Mouse (Mus musculus): ENCODE measurements around the gene Prss8. TPM values are rescaled to one million over a fixed set of nuclear protein-coding genes. Genes with fewer than 3 reads are reported as not detected.
A peak's percentile ranks its signal among the peaks of the same experiment; 100 is the strongest.
"Not testable (repeated sequence)": the region's sequence is repeated elsewhere in the genome, so short reads cannot be mapped to it uniquely, and the experiment has no call there.

Gene Prss8
- not detected for total RNA-seq (2021)
- long read RNA-seq, experiment 1: 0 reads
- long read RNA-seq, experiment 2: 0 reads

DNA sequence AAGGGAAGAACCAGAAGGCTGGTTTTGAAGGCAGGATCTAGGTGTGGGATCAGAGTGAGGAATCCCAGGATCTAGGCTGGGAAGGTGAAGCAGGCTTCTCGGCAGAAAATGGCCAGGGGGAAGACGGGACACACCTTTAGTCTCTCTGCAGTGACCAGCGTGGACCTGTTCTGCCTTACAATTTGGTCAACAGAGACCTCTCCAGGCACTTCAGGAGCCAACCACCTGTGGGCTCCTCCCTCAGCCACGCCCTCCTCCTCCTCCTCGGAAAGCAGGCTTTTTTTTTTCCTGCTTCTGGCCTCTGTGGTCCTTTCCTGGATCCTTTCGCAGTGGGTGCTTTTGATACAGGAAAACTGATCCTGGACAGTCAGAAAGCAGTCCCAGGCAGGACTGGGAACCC, at the start of gene Prss8:
Prss8 (minus strand) TSS at position 182 of the 400 bp plus-strand sequence.
- Histone ChIP-seq H3K4me3 (no peak within 1 kb of the TSS), H3K27ac (no peak within 1 kb of the TSS)
- intact Hi-C loops (cut with DNase I): loop anchor here (10.0 kb wide), 1 partner anchor 275 kb away; the partner anchor contains the start of gene Cox6a2
- no peak for TF ChIP-seq CTCF (IDR thresholded peaks at IDR 0.05)
- no peak for DNase-seq

DNA sequence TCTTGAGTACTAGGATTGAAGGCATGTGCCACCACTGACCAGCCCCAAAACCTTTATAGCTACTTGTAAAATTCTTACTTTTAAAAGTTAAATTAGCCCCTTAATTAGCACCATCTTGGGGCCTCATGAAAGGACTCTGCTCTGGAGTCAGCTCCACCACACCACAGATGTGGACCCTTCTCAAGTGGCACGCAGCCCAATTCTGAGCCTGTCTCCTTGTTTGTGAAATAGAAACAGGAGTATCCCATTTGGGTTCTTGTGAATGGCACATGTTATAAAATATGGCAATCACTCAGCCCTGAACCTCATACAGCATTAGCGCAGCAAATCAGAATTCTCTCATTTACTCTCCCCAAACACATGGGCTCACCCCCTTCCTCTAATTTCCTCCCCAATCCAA, 49.0 kb upstream of the Prss8 start:
- TF ChIP-seq CTCF (IDR thresholded peaks at IDR 0.05): no peak
- no peak overlapping the region for H3K27ac ChIP-seq
- intact Hi-C loops (cut with DNase I): no loop called here
- DNase-seq: no peak
- H3K4me3 ChIP-seq: no peak overlapping the region

DNA sequence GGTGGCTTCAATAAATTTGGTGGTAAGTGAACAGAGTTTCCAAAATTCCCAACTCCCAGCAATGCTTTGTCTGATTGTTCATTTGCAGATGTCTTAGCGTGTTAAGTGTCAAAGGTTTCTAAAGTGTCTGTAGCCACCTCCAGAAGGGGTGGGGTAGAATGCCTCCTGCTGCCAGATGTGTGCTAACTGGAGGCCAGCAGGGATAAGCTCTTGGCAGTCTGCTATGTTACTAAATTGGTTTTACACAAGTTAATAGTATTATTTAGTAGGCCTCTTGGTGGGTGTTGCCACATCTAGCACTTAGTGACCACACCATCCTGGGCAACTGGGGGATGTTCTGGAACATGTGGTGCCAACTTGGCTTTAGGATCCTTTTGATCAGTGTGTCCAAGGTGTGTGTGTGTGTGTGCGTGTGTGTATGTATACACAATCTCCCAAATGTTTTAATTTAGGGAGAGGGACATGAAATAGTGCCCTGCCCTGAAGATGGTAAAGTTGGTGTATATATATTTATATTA, 44.6 kb upstream of the Prss8 start:
- 0 out of 2 replicates have a peak overlapping the region, but pooled peaks have one; percentile 7 for H3K4me3 ChIP-seq
- TF ChIP-seq CTCF (IDR thresholded peaks at IDR 0.05): no peak
- peak; percentile 38 for DNase-seq
- intact Hi-C loops (cut with DNase I): no loop called here
- H3K27ac ChIP-seq: 0 out of 2 replicates have a peak overlapping the region, but pooled peaks have one; percentile 9

DNA sequence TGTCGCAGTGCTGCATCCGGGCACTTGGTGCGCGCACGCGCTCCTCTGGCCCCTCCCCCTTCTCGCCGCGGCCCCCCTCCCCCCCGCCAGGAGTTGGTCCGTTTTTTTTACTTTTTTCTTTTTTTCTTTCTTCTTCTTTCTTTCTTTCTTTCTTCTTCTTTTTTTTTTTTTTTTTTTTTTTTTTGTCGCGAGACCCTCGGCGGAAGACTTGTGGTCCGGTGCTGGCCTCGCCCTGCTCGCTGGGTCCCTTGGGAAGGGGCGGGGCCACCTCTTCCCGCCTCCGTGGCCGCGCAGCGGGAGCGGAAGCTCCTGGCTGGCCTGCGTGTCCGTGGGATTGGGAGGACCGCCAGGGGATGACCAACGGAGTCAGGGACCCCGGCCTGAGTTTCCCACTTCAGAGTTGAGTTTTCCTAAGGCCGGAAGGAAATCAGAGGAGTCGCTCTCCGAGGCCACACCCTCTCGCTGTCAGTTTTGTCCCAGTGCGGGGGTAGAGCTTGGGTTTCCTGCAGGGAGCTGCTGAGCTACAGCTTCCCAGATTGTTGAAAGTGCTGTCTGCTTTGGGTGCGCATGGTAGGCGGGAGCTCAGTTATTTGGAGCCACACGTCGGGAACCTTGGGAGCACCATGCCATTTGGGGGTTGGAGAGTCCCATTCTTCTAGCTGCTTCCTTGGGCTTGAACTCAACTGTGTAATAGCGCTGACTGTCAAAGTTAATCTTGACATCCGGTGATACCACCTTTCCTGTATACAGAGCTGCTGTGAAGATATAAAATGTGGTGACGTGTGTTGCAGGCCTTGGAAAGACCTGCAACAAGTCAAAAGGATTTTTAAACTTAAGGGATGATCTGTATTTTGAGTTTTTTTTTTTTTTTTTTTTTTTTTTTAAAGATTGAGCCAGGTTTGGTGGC, 38.3 kb upstream of the Prss8 start:
- intact Hi-C loops (cut with DNase I): no loop called here
- DNase-seq: peak; percentile 90
- Histone ChIP-seq H3K4me3 (peak overlapping the region; percentile 100), H3K27ac (peak overlapping the region; percentile 98)
- no peak for TF ChIP-seq CTCF (IDR thresholded peaks at IDR 0.05)

DNA sequence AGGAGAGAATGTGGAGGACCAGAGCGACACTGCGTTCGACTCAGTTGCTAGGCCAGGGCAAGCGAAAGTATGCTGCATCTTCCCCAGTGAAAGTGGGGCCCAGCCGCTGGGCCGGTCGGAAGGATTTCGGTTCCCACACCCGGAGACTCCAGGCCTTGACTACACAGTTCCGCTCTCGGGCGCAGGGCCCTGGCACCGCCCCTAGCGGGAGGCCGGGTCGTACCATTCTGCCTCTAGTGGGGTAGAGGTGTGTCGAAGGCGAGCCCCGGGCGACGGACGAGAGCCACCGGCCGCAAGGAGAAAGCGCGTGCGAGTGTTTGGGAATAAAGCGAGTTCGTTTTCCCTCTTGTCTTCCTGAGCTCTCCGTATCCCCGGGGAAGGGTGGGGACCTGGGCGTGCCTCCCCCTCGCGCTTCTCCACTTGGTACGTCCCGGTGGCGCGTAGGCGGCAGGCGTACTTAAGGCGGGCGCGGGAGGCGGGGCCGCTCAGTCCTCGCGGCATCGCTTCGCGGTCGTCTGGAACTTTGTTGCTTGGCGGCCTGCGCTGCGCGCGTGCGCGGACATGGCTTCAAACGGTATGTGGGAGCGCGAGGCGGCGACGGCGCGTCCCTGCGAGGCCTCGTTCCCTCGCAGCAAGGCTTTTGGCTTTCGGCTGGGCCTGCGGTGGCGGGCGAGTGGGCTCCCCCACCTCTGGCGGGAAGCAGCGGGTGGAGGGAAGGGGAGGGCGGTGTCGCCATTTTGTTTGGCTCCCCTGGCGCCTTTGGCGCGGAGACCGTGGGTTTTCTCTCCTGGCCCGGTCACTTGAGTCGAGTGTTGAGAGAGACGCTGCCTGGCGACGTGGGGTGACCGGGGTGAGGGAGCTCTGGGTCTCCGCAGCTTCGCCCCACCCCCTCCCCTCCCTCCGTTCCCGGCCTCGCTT, 37.4 kb upstream of the Prss8 start, which contains the start of gene Fus:
Fus (plus strand) TSS at position 454 of the 918 bp plus-strand sequence.
- peak; percentile 97 for DNase-seq
- intact Hi-C loops (cut with DNase I): no loop called here
- Histone ChIP-seq H3K27ac (peak within 1 kb of the TSS; percentile 98), H3K4me3 (peak within 1 kb of the TSS; percentile 100)
- no peak for TF ChIP-seq CTCF (IDR thresholded peaks at IDR 0.05)

DNA sequence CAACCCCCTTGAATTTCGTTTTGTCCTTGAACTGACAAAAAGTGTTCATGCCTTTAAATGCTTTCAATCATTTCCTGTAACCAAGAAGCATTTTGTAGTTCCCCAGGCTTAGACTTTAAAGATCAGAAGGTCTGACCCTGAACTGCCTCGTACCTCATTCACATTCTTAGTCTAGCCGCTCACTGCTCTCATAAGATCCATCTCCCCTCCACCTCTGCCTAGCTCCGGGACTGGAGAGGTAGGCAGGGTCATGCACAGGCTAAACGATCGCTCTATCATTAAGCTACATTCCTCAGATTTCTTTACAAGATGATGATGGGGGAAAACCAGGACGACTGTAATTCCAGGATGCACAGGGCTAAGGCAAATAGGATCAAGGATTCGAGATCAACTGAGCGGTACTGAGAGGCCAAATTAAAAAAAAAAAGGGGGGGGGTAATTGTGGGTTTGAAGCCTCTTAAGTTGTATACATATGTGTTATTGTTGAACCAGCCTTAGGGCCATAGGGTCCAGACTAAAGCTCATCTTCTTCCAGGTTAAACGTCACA, 36.5 kb upstream of the Prss8 start:
- H3K4me3 ChIP-seq: peak overlapping the region; percentile 100
- intact Hi-C loops (cut with DNase I): no loop called here
- no peak for DNase-seq
- H3K27ac ChIP-seq: peak overlapping the region; percentile 98
- no peak for TF ChIP-seq CTCF (IDR thresholded peaks at IDR 0.05)

DNA sequence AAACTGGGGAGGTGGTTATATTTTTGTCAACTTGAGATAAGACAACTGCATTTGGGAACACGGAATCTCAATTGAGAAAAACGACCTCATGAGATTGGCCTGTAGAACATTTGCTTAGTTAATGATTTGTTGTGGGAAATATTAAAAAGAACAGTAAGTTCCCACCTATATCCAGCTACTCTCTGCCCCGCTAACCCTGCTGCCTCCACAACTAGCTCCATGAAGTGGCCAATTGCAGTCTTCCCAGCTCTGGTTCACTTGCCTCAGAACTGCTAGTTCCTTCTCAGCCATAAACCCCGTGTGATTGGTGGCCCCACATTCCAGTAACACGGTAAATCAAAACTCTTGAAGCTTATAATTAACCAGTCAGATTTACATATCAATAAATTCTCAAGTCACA, 29.5 kb upstream of the Prss8 start:
- TF ChIP-seq CTCF (IDR thresholded peaks at IDR 0.05): no peak
- intact Hi-C loops (cut with DNase I): no loop called here
- no peak overlapping the region for H3K4me3 ChIP-seq

DNA sequence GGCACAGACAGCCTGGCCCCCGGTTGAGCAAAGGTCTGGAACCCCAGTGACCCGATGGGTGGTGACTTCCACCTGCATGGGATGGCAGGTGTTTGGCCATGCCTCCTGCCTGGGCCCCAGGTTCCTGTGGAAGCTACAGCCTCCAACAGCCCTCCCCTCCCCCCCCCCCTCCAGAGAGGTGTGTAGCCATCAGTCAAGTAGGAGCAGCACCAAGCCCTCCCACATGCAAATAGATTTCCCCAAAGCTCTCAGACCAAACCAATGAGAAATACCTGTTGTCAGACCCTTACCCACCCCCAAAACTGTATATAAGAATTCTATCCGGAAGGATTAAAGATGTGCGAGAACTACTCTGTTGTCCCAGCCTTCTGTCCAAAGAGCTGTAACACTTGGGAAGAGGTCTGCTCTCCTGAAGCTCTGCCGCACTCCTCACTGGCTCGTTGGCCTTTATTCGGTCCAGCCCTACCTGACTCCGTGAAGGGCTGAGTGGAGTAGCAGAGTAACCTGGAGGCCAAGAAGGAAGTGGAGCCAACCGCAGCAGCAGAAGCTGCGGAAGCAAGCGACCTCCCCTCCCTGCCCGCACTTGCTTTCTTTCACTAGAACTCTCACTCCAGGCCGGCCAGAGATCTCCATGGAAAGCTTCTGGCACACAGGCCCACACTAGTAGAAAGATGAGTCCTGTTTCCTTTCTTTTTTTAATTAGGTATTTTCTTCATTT, 23.1 kb upstream of the Prss8 start:
- no peak for TF ChIP-seq CTCF (IDR thresholded peaks at IDR 0.05)
- DNase-seq: no peak
- Histone ChIP-seq H3K27ac (no peak overlapping the region), H3K4me3 (no peak overlapping the region)
- intact Hi-C loops (cut with DNase I): no loop called here

More for the DNA sequence above, 29.5 kb upstream of the Prss8 start:
- no peak for DNase-seq
- H3K27ac ChIP-seq: no peak overlapping the region

DNA sequence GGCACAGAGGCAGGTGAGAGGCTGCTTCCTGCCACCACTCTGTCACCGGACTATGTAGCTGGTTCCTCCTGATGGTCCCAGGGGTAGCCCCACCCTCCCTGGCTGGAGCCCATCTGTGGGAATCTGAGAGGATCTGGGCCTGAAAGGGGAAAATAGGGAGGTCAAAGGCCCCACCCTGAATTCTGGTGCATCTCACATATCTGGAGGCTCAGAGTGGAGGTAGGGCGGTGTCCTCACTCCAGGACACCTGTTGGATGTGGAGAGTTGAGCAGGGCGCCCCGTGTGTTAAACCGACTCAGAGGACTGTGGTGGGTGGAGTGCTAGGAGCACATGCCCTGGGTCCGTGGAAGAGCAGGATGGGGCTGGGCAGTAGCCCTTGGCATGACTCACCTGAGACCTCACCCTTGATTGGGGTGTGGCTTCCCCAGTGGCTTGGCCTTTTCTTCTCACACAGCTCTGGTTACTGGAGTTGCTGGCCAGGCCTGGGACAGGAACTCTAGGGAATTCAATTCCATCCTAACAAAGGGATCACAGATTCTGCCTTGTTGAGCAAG, 16.6 kb upstream of the Prss8 start, which contains the start of gene Prss36:
Prss36 (minus strand) TSS at position 256 of the 554 bp plus-strand sequence.
- DNase-seq: no peak
- Histone ChIP-seq H3K27ac (no peak within 1 kb of the TSS), H3K4me3 (no peak within 1 kb of the TSS)
- intact Hi-C loops (cut with DNase I): no loop called here
- TF ChIP-seq CTCF (IDR thresholded peaks at IDR 0.05): no peak

DNA sequence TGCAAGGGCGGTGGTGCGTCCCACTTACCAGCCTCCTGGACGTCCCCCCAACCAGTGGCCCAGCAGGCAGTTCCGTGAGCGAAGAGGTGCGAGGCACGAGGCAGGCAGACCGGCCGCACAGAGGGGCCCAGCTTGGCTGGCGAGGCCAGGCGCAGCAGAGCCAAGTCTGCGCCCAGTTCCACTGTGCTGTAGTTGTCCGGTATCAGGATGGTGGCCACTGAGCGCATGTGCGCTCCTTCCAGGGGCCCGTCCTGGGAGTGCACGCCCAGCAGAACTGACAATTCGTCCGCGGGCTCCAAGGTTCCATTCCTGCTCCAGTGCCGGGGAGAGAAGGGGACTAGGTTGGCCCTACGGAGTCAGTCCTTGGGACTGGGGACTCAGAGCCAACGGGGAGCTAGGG, 14.7 kb upstream of the Prss8 start:
- peak; percentile 37 for DNase-seq
- no peak for TF ChIP-seq CTCF (IDR thresholded peaks at IDR 0.05)
- intact Hi-C loops (cut with DNase I): no loop called here
- peak overlapping the region; percentile 20; the same call in 1 of the 2 replicates for H3K4me3 ChIP-seq
- no peak overlapping the region for H3K27ac ChIP-seq

DNA sequence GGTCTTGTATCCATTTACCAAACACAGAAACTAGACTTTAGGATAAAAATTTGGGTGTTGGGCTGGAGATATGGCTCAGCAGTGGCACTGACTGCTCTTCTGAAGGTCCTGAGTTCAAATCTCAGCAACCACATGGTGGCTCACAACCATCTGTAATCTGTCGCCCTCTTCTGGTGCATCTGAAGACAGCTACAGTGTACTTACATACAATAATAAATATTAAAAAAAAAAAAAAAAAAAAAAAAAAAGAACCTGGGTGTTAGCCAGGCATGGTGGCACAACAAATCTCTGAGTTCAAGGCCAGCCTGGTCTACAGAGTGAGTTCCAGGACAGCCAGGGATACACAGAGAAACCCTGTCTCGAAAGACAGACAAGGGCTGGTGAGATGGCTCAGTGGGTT, 12.2 kb upstream of the Prss8 start:
- H3K27ac ChIP-seq; DNase-seq; H3K4me3 ChIP-seq; intact Hi-C loops (cut with DNase I): not testable (repeated sequence)
- peak; percentile 28; the same call in 1 of the 2 replicates for TF ChIP-seq CTCF (IDR thresholded peaks at IDR 0.05)

Data from gastrocnemius, adult 2 months (tissue).